Mouse (Mus musculus) CD4-positive, CD25-positive, alpha-beta regulatory T cell, adult 2 months (primary cell): ENCODE data around the gene Mob3b.
A peak's percentile ranks its signal among the peaks of the same experiment; 100 is the strongest.

ENCODE experiments used
- DNase-seq: peaks from one replicate; pipeline ENCODE4 v3.0.0-alpha.2; 2012; ENCODE audit warnings: low read depth, low spot score

Gene Mob3b

DNA sequence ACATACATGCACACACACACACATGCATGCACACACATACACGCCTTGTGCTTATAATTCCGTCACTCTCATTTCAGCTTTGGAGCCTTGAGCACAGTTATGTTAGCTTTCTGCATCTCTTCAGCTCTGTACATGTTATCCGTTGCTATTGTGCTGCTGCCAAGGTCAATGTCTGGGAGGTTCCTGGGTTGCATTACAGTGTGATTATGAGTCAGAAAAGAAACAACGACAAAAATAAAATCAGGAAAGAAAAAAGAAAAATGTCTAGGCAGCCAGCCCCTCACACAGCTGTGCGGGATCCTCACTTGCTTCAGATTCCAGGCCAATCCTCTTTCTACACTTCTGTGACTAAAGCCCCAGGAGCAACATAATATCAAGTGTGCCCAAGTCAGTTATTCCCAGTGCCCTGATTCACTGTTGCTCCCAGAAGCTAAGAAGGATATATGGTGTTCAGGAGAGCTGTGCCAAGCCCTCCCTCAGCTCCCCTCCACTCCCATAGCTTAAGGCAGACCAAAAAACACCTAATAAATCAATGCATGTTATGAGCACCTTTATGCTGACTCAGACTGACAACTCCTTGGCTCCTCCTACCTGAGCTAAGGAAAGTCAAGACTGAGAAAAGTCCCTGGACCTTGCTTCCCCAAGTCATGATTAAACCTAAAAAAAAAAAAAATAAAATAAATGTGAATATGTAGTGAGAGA, 152.1 kb downstream of the Mob3b start:
- DNase-seq: no peak

DNA sequence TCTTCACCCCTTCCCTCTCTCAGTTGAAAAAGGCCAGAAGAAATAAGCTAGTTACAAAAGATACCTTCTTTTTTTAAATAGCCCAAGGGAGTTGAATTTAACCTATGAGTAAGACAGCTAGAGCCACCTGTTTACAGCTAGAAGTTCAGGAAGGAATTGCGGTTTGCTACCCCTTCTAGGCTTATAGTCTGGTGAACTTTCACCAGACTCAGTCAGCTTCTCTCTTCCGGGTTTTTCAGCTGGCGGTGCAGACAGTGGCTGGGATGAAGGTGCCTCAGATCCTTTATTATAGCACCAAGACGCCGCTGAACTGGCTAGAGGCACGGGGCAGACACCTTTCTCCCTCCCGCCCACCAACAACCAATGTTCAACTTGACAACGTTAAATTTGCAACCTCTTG, 152.8 kb downstream of the Mob3b start:
- peak; percentile 20 for DNase-seq

DNA sequence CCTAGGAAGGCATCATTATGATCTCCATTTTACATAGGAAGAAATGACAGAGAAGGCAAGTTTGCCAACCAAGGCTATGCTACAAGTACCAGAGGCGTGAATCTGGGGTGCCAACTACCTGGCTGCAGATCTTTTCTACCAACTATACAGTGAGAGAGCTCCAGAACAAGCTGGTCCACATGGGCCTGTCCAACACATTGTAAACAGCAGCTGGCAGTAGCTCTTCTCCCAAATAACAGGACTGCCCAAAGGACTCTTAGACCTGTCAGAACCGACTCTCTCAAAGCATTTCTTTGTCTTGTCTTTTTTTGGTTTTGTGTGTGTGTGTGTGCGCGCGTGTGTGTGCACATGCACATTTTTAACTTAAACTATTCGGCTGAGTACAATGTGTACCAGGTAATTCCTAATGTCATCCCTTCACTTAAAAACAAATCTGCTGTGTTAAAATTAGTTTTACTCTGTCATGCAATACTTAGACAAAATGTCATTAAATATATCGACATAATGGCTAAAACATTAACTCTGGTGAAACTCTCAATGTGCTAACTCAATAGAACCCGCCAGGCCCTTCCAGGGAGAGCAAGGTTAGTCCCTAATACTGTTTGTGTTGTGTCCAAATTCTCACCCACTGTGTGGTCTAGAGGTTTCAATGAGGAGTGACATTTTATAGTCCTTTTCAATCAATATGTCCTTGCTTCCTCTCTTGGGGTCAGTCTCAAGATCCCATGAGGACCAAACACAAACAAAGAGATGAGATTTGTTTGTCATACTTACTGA, 153.5 kb downstream of the Mob3b start:
- no peak for DNase-seq

DNA sequence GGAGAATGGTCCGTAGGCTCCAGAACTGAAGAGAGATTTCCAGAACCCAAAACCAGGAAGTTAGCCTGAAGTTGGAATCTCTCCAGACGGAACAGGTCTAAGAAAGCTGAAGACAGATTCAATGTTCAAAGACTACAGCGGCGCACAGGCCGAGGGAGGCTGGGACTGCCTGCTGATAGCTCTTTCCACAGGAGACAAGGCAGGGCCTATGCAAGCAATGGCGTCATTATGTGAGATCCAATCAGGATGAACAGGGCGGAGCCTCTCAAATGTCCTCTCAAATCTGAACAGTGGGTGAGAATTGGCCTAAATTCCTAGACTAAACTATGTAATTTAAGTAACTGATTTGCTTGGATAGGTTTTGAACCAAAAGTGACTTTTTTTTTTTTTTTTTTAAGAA, 160.7 kb downstream of the Mob3b start:
- DNase-seq: no peak

DNA sequence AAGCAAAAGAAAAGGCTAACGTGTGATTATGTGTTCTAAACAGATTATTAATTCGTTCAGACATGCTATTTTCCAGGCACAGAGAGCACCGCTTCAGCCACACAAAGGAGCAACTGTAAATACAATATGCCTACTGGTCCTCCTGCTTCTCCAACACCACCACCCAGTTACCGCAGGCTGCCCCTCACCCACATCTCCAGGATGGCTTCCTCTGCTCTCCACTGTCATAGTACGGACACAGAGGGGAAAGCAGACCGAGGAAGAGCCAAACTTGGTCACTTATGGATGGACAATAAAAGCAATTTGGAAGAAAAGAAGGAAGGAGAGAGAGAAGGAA, 163.7 kb downstream of the Mob3b start:
- DNase-seq: no peak

DNA sequence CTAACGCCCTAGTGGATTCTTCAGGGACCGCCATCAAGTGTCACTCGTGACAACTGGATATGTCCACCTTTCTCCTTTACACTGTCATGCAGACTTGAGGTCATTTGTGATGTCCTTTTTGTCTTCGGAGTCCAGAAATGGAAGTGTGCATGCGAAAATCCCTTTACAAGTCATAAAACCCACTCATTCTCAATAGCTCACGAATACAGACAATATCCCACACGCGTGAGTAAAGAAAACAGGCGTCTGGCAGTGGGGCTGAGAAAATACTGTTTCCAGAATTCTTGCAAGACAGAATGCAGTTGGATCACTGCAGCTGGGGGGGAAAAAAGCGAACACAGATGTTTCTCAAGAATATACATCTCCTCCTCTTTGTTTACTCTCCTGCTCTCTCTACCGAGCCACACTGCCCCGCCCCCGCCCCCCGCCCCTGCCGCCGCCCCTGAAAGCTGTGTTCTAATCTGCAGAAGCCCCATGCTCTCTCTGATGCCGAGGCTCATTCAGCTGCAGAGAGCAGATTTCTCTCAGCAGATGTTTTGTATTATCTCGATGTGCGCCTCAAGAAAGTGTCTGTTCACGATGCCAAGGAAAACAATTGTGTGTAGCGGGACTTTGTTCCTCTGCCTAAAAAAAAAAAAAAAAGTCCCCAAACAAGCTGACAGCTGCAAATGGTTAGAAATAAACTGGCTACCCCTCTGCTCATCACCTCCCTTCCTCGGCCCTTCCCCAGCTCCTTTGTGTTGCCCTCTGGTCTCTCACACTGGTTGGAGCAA, 164.2 kb downstream of the Mob3b start:
- no peak for DNase-seq

DNA sequence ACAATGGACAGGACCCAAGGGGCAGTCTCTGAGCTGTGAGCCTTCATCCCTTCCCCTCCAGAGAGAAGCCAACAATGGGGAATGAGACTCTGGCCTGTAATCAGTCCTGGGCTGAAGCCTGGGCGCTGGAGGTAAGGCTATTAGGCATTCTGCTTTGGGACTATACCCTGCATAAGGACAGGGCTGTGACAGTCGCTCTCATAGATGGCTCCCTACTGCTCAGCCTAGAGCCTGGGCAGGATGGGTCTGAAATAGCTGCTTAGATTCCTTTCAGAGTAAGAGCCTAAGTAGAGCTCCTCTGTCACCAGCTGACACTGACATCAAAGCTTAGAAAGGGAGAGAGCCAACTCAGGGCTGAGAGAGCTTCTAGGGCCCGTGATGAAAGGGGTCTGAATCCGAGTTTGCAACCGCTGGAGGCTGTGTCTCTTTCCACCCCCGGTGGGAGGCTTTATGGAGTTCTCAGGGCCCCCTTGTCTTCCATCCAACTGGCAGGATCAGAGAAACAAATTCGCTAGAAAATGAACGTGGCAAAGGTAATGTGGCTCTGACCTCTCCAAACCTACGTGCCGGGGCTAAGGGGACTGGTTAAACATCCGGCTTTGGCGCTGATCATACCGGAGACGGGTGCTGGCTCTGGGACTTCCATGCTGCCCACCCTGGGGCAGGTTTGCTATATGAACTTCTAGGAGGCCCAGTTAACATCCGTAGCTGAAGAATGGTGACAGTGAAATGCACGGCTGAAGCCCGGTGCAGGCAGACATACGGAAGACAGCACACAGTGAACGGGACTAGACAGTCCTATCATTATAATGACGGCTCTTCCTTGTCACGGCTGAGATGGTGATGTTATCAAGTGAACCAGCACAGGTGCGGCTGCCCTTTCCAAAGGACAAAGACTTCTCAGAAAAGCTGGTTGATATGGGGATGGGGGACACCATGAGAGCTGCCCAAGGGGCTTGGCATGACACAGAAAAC, 165.1 kb downstream of the Mob3b start:
- no peak for DNase-seq

DNA sequence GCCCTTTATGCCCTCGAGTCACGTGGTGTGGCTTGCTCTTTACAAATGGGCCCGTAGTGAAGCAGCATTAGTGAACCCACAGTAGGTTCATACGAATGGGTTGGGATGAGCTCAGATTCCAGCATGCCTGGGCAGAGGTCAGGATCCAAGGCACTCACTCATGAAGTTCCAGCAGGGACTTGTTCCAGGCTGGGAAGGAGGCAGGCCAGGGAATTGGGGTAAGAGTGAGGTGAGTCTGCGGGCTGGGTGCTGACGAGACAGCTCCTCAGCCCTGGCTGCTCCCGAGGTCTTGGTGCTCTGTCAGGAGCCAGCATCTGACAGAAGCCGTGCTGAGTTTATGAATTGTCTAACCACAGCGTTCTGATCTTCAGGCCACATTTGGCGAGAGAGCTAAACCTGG, 166.2 kb downstream of the Mob3b start:
- DNase-seq: no peak

DNA sequence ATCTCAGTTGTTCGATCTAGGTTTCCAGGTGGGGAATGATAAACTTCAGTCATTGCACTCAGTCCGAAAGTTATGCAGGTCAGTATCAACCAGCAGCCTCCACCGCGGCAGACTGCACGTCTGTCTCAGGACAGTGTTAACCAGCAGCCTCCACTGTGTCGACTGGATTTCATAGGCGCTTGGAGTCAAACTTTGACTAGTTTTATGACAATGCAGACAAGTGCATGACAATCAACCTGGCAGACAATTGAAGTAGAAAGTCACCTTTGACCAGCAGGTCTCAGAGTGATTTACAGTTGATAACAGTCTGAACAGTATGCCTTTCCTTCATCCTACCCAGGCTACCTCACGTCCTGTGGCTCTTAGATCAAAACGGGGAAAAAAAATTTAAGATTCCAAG, 166.6 kb downstream of the Mob3b start:
- no peak for DNase-seq

DNA sequence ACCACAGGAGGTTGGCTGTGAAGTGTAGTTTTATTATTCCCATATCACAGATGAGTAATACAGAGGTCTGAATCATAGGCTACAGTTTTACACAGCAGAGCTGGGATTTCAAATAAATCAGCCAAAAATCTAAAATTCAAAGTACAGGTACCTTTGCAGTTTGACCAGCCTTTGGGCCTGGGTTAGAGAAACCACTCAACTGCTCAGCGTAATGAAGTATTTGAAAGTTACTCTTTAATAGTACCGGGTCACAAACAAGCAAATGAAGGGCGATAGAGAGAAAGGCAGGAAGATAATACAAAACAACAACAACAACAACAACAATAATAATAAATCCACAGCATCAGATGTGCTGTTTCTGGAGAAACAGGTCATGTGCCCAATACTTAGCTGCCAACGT, 169.7 kb downstream of the Mob3b start:
- DNase-seq: no peak

DNA sequence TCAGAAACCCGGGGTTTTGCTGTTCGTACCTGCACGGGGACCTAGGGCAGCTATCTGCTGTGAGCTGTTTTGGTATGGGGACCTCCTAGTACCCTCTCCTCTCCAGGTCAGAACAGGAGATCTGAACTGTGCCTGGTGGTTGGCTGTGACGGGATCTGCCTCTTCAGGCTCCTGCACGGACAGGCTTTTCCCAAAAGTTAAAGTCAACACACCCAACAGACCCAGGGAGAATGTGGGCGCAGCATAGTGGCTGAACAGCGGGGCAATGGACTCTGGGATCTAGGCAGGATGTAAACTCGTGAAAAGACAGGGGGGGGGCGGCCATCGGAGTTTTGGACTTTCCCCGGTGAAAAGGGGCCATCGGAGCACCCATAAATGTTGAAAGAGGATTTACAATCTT, 170.2 kb downstream of the Mob3b start:
- no peak for DNase-seq

DNA sequence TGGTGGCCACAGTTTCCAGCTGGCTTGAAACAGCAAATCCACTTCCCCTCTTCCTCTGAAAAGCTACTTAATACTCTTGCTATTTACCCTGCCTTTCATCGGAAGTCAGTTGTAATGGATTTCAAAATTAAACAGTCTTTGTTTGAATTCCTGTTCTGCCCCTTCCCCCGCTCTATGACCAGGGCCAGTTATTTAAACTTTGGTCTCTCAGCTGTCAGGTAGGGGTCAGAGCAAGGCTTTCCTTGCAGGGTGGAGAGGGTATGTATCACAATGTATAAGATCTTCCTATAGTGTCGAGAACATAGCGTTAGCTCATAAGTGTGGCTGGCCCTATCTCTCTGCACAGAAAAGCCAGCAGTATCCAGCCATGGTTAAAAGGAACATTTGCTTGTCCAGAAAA, 170.6 kb downstream of the Mob3b start:
- no peak for DNase-seq

DNA sequence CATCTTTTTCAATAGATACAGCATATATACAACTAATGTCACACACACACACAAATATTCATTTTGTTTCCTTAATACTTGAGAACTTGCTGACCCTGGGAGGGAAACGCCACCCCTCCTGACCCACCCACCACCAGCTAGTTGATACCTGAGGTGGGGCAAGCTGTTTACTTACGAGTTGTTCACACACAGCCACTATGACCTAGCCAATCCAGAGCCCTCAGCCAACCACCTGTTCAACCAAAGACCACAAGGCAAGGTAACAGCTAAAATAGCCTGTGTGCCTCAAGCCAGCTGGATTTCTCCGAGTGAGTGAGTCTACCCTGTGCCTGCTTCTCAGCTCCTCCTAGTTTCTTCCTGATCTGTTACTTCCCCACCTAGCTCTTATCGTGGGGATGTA, 172.9 kb downstream of the Mob3b start:
- DNase-seq: no peak

DNA sequence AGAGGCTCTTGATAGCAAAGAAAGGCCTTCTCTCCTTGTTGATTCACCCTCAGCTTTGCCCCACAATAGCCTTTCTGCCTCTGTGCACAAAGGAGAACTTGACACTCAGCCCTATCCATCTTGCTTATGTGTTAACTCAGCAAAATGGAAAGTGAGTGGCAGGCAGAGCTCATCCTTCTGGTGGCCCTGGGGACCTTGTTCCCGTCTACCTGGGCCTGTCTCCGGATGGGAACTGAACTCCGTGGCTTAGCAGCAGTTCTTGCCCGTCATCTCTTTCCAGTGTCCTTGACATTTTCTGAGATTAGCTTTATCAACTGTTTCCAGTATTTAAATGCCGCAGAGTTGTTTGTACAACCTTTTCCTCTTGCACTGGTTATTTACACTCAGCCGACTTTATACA, 173.8 kb downstream of the Mob3b start:
- no peak for DNase-seq

DNA sequence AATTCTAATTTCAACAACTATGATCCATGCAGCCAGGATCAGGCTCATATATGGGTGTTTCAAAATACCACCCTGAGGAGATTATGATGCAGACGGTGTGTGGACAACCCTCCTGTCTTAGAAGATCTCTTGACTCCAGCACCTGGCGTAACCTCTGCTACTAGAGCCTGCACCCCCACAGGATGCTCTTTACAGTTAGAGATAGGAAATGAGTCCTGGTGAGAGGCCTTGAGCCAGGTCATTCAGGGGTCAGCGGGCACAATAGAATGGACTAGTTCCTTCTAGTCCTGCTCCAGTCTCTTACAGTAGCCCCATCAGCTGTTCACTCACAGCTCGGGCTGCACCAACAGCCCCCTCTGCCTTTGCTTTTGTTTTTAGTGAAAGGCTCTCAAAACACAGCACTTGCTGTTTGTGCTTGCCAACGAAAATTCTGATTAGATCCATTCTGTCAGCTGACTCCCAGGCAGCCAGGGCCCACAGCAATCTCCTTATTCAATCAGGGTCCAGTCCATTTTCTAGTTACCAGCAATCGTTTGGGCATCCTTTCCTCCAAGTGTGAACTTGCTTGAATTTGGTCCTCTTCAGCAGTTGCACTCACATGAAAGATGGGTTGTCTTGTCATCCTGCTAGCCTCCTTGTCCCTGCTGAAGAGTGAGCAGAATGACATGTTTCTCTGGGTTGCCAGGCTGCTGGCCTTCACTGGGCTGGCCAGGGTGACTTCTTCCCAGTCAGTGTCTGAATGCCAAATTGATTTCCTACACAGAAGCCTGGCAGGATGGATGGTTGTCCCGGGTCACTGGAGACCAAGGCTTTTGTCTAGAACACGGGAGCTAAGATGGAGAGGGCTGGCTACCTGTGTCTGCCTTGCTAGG, 175.7 kb downstream of the Mob3b start:
- DNase-seq: no peak

DNA sequence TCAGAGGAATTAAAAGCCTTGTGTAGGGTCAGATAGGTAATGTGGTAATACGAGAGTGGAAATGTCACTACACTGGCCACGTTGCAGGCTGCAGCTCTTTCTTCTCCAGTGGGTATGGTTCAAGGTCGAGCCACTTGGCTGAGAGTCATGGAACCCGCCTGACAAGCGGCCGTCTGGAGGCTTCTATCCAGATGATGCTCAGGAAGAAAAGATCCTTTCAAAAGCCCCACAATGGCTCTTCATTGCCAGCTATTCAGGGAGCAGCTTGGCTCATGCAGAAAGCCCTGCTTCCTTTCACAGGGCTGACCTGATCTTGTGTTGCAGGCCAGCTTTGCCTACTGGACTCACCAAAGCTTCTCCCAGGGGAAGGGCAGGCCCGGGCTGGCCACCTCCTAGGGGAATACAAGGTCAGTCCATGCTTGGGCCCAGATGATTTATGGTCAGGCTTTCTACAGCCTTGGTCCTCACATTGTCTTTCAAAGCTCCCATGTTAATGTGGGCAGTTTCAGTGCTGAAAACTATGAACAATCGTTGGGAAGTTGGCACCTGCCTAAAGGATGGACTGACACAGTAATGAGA, 176.7 kb downstream of the Mob3b start:
- no peak for DNase-seq

DNA sequence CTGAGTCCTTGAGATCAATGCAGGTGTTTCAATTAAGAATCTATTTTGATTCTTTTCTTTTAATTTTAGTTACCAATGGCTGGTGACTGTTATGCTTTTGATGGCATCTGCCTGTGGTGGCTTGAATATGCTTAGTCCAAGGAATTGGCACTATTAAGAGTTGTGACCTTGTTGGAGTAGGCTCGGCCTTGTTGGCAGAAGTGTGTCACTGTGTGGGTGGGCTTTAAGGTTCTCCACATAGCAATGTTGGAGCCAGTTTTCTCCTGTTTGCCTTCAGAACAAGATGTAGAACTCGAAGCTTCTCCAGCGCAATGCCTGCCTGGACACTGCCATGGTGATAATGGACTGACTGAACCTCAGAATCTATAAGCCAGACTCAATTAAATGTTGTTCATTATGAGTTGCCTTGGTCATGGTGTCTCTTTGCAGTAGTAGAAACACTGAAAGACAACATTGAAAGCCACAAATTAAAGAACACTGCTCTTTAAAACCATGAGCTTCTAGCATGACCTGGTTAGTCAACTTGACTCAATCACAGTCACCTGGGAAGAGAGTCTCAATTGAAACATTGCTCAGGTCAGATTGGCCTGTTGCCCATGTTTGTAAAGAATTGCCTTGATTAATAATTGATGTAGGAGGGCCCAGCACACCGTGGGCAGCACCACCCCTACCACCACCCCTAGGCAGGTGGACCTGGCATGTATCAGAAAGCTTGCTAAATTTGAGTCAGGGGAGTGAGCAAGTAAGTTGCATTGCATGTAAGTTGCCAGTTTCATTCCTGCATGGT, 180.2 kb downstream of the Mob3b start:
- no peak for DNase-seq

DNA sequence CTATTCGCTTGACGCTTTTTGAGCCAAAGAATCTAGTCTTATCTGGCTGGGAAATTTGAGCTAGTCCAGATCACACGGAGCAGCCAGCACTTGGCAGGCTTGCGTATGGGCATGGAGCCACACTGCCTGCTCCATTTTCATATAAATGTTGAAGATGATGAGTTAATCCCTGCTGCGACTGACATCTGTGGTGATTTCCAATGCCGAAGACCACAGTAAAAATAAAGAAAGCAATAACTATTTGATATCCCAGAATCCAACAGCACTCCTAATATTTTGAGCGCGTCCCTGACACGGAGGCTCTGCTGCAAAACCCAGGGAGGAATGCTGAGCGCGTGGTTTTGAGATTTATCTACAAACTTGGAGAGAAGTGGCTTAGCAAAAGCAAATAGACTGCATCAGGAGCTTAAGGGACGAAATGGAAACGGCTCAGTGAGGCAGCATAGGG, 180.9 kb downstream of the Mob3b start:
- no peak for DNase-seq

DNA sequence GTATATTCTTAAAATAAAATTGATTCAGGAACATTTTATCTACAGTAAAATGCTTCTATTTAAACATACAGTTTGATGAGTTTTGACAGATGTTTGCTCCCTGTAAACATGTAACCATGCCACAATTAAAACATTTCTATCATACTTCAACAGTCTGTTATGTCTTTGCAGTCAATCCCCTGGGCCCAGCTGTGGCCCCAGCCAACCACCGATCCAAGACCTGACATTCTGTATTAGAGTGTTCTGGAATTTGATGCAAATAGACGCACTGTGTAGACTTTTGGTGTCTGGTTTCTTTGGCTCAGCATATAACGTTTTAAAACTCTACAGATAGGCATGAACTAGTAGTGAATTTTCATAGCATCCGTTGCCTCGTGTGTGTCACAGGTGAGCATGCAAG, 182.5 kb downstream of the Mob3b start:
- DNase-seq: no peak
